ENCODE assay signal across 17 mouse cellular contexts in the genomic region with DNA sequence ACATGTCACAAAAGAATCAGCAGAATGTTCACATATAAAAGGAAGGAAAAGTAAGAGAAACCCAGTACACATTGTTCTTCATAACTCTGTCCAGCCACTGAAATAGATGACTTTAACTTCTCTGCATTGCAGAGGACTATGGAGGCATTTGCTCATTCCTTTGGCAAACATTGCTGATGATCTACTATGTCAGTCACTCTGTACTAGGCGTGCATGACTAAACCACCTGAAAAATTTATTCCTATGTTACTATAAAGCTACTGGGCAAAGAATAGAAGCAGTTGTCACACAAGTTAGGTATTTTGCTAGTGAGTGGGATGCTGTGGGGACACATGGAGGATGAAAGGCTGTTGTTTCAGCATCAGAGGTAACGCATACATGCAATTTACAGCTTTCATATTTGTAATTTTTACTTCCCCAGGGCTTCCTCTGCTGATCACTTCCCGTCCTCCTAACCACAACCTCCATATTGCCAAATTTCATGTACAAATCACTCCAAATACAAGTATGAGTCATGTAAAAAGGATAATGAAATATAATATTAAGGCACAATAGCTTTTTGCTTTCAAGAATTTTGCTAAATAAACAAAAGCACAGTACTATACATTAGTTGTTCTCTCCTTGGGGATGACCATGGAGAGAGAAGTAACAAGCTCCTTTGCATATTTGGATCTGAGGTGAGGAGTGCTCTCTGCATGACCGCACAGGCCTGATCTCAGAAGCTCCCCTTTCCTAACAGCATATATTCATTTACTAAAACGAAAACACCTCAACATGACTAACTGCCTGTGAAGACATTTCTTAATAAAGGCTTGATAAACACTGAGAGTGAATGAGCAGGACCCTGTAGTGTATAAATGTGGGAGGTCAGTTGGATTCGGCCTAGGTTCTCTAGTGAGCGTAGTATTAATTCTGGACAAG.
DNase-seq lines count a peak whose midpoint lies in the region; ATAC-seq and TF ChIP-seq lines count a peak whose summit lies in the region.
"Had no signal": no experiment of that assay in that cellular context is flagged by ENCODE, and none has a peak within 500 bp of the region (broad histone marks: within the 10 kb centered on the region; RNA-seq: fewer than 3 reads in every experiment).

No protein-coding gene starts in this region.

- TF ChIP-seq CTCF in CH12.LX (conservative IDR thresholded peaks at IDR 0.05 in 1 of 2, IDR thresholded peaks at IDR 0.05 in 1 of 2; ENCODE audit: low read depth in 2 of 2, low read length in 2 of 2), result no peak

- dilution Hi-C loops in CH12.LX (cut with MboI; ENCODE audit: extremely low pct_ligation_motif_present, extremely low pct_unique_long_range_greater_than_20kb, low sequenced_read_pairs), result no loop called here

- no peak overlapping the region for H3K4me3 ChIP-seq in CH12.LX (replicated peaks in 1 of 3; ENCODE audit: low read depth in 2 of 3, low read length in 2 of 3, poor library complexity in 1 of 3)
- H3K4me3 ChIP-seq: heart, adult 2 months; hindbrain, embryonic 13.5 days; layer of hippocampus, adult 2 months had no signal

- H3K9me3 ChIP-seq in CH12.LX (replicated peaks; ENCODE audit: low read length), result no peaks in the 10 kb centered on the region
- H3K9me3 ChIP-seq: hindbrain, embryonic 13.5 days had no signal

- peaks cover 8 to 25% of the 10 kb centered on the region in 2 experiments for H3K36me3 ChIP-seq in CH12.LX (replicated peaks in 1 of 2; ENCODE audit: control insufficient read depth in 1 of 2, insufficient read depth in 1 of 2, low read length in 1 of 2)

- H3K27ac ChIP-seq in CH12.LX (ENCODE audit: insufficient read depth, low read depth), result no peak overlapping the region
- H3K27ac ChIP-seq: heart, adult 2 months; hindbrain, embryonic 13.5 days; layer of hippocampus, adult 2 months had no signal

- no peaks in the 10 kb centered on the region for H3K79me2 ChIP-seq in CH12.LX (replicated peaks; ENCODE audit: control insufficient read depth, extremely low read depth, insufficient read depth, poor library complexity, severe bottlenecking)

- peak; percentile 52; the same call in 1 of the 2 replicates for ATAC-seq in common myeloid progenitor, adult 5-6 weeks (replicated peaks; ENCODE audit: low read depth, poor library complexity, severe bottlenecking)
- ATAC-seq in CD4-positive, CD25-positive, alpha-beta regulatory T cell, adult 4 months, result no peak
- ATAC-seq: midbrain, embryonic 16.5 days had no signal

- no peak for TF ChIP-seq POLR2A in CH12.LX (IDR thresholded peaks at IDR 0.05; ENCODE audit: low read depth, low read length)

- in situ Hi-C loops in CH12.LX (cut with MboI; ENCODE audit: low pct_ligation_motif_present, low pct_unique_long_range_greater_than_20kb, low sequenced_read_pairs), result no loop called here

- peak; percentile 10 to 12 for DNase-seq in kidney, postnatal 36 days
- no peak for DNase-seq in kidney, postnatal 14 days
- DNase-seq in CH12.LX (ENCODE audit: extremely low read depth), result peak; percentile 42
- DNase-seq in embryo, embryonic 9.5 days (ENCODE audit: extremely low spot score), result no peak
- DNase-seq in left cerebral cortex, postnatal 4 days, result no peak
- DNase-seq: cerebellum, adult 11 months; cerebellum, postnatal 25 days; gastrocnemius, postnatal 10 days; heart, adult 2 months; lung, embryonic 14.5 days; spleen, adult 18-20 months; thymus, adult 18-20 months had no signal

- intact Hi-C loops in left cerebral cortex, postnatal 4 days (cut with DNase I), result no loop called here

- no peak for TF ChIP-seq RAD21 in CH12.LX (IDR thresholded peaks at IDR 0.05; ENCODE audit: low read depth, low read length)

- H3K4me1 ChIP-seq in CH12.LX (ENCODE audit: control insufficient read depth in 1 of 2, insufficient read depth in 2 of 2), result peaks cover 5 to 16% of the 10 kb centered on the region in 2 experiments; a peak in 3 of 4 replicates
- H3K4me1 ChIP-seq: hindbrain, embryonic 13.5 days had no signal

- no peak overlapping the region for H3K4me2 ChIP-seq in CH12.LX (ENCODE audit: insufficient read depth, low read depth, poor library complexity, severe bottlenecking)
- H3K4me2 ChIP-seq: hindbrain, embryonic 13.5 days; lung, embryonic 14.5 days had no signal

- no peaks in the 10 kb centered on the region for H3K27me3 ChIP-seq in CH12.LX (replicated peaks)
- H3K27me3 ChIP-seq: hindbrain, embryonic 13.5 days had no signal

- TF ChIP-seq EP300 in CH12.LX (IDR thresholded peaks at IDR 0.05; ENCODE audit: low read length), result peak; percentile 18; the same call in 1 of the 2 replicates

- no peak overlapping the region for H3K9ac ChIP-seq in CH12.LX (ENCODE audit: insufficient read depth, low read depth)
- H3K9ac ChIP-seq: hindbrain, embryonic 13.5 days; lung, embryonic 14.5 days had no signal

TF ChIP-seq in CH12.LX, 34 proteins besides CTCF, POLR2A, EP300 and RAD21:
- TF ChIP-seq PAX5 (IDR thresholded peaks at IDR 0.05; ENCODE audit: low read length), result no peak
- TF ChIP-seq RCOR1 (conservative IDR thresholded peaks at IDR 0.05; ENCODE audit: low read depth, low read length), result no peak

Comparison
In these comparisons a context has a peak if more than half of its experiments do, and no peak if none do; other contexts are left out.
1. DNase-seq: peak in kidney, postnatal 36 days (2 of 2) and CH12.LX (single experiment); none in kidney, postnatal 14 days (single experiment), embryo, embryonic 9.5 days (single experiment) and left cerebral cortex, postnatal 4 days (single experiment).